Mouse (Mus musculus) urinary bladder, postnatal 14 days (tissue): ENCODE data around the gene Vwf.
A peak's percentile ranks its signal among the peaks of the same experiment; 100 is the strongest.

ENCODE experiments used
- DNase-seq: peaks from one replicate; pipeline ENCODE4 v3.0.0; 2021; ENCODE audit warnings: low spot score

Gene Vwf

DNA sequence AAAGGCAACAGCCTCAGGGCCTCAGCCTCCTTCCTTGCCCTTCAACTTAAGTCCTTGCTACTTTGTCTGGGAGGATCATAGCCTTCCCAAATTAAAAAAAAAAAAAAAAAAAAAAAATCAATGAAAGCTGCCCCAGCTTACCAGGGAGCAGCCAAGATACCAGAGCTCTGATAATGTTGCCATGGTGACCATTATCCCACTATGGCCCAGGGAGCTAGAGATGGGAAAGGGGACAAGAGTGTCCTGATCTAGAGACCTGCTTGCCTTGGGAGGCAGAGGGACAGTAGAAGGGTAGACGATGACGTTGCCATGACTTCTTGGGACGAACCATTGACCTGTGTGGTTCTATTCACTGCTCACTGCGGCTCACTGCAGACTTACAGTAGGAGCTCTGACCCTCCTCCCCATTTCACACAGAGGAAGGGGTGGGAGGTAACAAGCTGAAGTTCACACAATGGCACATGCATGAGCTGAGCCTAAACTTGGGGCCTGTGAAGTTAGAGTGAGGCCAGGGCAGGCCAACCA lies 39.5 kb downstream of the Vwf start:
- no peak for DNase-seq

DNA sequence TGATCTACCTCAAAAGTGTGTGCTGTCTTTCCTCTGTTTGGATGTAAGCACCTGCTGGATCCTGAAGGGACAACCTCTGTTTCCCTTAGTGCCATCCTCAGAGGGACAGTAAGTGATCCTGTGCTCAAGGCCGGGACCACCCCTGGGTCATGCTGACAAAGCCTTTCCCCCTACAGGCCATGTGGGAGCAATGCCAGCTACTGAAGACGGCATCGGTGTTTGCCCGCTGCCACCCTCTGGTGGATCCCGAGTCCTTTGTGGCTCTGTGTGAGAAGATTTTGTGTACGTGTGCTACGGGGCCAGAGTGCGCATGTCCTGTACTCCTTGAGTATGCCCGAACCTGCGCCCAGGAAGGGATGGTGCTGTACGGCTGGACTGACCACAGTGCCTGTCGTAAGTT lies 41.7 kb downstream of the Vwf start:
- no peak for DNase-seq

DNA sequence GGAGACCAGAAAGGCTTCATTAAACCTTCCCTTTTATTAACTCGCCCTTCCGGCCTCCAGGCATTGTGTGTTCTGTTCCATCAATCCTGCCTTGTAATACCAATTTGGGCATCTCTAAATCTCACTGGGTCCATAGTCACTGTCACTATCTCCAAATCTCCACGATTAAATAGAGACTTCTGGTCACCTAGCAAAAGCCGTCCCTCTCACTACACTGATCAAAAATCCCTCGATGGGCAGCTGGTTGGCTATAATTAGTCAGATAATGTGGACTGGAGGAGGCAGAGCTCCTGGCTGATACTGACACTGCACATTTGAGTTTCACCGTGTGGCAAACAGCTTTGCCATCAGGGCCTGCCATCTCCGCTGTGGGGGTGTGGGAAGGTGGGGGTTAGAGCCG lies 42.5 kb downstream of the Vwf start:
- DNase-seq = no peak

DNA sequence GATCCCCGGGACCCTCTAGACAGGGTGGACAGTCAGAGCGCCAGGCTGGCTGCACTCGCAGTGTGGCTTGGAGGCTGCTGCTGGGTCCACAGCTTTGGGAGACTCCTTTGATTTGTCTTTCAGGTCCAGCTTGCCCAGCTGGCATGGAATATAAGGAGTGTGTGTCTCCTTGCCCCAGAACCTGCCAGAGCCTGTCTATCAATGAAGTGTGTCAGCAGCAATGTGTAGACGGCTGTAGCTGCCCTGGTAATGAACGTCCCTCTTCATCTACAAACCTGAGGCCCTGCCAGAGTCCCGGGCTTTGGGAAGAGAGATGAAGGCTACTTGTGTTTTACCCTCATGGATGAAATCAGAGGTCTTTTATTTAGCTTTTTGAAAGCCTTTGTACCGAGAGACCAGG lies 43.5 kb downstream of the Vwf start:
- no peak for DNase-seq

DNA sequence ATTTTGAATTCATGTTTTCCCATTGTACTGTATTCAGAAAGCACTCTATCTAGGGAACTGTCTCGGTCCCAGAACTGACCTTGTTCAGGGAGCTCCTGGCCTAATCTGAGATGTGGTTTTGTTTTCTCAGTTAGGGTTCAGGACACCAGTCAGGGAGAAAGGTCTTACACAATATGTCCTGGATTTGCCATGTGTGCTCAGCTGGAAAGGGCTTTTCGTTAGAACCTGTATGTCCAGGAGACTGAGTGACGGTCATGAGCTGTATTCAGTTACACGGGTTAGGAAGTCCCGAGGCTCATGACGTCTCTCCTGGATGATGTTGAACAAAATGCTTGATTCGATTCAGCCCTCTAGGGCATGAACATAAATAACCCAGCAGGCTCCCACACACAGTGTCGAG lies 43.9 kb downstream of the Vwf start:
- DNase-seq = no peak

DNA sequence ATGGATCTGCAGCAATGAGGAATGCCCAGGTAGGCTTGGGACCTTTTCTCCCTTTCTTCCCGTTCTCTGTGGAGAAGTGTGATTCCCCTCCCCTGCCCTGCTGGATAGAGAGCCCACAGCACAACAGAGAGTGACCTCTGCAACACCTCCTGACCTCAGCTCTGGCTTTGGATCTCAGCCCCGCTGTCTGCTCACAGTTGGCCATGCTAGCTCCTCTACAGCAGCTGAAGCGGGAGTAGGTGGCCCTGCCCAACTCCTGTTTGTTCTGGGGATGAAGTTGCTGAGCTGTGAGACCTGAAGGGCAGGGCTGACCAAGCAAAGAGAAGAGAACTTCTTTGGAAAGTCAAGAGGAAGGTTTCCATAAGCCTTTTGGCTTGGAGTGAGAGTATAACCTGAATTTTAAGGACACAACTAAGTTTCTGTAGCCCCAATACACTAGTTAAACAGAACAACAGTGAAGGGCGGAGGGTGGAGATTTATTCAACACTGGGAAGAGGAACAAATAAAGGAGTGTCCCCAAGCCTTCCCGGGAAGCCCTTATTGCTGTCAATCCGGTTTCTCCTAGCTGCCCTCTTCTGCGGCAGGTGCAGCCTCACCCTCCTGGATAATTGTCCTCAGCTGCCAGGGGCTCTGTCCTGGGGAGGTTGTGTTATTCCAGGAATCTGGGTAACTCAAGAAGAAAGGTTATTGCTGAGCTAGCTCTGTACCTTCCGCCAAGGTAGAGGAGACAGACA lies 45.2 kb downstream of the Vwf start:
- DNase-seq = peak; percentile 44

DNA sequence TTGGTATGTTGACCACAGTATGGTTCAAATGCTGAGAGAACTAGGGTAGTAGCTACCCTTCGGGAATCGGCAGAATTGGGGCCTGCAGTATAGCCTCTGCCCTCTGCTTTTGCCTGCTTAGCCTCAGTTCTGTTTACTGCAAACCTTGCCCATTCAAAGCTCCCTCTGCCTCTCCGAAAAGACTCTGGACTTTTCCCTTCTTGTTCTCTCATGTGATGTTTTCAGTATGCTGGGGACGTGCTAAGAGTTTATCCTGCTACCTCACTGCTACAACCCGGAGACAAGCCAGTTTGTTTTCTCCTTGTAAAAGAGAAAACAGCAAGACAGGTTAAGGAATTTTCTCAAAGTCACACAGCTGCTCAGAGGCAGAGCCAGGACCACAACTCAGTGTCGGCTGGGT lies 46.0 kb downstream of the Vwf start:
- DNase-seq = no peak

DNA sequence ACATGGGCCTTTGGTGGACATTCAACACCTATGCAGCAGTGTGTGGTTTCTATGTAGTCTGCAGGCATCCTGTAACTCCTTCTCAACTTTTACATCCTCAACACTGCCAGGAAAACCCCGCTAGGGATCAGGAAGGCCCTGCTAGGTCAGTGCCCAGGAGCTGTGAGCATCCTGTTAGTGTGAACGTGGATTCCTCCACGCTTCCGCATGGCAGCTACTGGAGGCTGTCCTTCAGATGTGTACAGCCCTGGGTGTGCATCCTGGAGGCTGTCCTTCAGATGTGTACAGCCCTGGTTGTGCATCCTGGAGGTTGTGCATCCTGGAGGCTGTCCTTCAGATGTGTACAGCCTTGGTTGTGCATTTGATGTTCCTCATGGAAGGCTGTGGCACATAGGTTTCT lies 47.7 kb downstream of the Vwf start:
- DNase-seq = no peak

DNA sequence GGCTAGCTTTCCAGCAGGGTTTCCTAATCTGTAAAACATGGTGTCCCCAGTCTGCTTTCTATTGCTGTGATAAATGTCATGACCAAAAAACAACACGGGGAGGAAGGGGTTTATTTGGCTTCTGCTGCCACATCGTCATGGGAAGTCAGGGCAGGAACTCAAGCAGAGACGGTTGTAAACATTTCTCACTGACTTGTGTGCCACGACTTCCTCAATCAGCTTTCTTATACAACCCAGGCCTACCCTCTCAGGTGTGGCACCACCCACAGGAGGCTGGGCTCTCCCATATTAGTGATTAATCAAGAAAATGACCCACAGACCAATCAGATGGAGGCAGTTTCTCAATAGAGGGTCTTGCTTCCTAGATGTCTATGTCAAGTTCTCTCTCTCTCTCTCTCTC lies 48.3 kb downstream of the Vwf start:
- DNase-seq = no peak

DNA sequence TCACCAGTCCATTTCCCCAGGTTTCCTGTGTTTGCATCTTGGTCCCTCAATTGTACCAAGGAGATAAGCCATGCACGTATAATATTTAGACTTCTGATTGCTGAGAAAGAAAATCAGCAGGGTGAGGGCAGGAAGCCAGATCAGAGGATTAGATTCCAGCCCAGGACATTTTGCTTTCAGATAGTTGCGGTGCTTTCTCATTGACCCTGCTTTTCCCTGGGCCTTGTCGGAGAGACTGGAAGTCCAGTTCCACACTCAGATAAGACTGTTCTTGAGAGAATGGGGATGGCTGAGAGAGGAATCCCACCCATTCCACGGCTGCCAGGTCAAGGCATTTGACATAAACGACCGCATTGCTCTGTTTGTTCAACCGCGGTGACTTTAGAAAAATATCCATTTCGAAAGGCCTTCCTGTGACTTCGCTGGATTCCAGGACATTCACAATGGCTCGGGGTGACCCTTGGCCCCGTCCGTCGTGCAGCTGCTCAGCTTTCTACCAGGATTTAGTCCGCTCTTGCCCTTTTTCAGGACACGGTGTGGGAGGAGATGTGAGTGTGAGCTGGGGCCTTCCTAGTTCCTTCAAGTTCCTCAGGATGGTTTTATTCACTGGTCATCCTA lies 50.2 kb downstream of the Vwf start:
- DNase-seq = no peak

DNA sequence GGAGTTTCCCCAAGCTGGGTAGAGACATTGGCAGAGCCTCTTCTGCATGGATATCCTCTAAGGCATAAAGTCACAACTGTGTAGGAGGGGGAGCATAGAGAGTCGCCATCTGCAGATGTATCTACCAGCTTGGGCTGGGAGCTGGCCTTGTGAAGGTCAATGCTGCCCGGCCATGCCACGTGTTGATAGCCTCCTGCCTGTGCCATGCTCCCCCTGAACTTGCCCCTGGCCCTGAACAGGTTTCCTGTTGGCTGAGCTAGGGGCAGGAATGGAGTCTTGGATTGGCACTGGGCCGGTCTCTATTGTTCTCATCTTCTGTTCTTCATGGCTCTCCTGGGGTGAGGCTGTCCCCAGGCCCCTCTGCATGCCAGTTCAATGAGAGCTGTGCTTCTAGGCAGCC lies 51.1 kb downstream of the Vwf start:
- no peak for DNase-seq

DNA sequence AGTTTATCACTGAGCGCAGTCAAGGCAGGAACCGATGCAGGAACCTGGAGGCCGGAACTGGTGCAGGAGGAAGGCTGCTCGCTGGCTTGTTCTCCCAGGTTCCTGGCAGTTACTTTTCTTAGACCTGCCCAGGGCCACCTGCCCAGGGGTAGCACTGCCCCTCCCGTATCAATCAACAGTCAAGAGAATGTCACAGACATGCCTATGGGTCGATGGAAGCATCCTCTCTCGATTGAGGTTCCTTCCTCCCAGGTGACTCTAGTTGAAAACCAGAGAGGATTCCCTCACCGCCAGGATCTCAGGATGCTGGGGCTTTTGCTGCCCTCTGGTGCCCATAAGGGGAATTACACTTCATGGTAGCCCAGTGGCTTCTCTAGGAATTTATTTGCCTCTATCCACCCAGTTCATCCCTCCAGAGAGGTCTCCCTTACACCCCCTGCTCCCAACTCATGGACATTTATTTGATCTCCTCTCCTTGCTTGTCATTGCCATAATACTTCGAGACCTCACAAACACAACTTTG lies 53.5 kb downstream of the Vwf start:
- peak; percentile 79 for DNase-seq

DNA sequence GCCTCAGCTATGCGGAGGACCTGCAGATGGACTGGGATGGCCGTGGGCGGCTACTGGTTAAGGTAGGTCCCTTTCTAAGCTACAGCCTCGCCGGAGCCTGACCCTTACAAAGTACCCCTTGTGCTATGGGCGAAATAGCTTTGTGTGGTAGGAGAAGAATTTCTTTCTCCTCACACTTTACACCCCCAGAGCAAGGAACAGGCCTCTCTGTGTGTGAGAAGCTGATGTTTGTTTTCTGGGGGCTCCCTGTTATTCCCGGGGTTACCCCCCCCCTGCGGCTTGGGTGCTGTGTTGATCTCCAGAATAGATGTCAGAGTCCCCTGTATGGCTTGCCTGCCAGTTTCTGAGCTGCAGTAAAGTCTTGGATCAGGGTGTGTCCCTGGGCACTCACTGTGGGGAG lies 54.1 kb downstream of the Vwf start:
- no peak for DNase-seq

DNA sequence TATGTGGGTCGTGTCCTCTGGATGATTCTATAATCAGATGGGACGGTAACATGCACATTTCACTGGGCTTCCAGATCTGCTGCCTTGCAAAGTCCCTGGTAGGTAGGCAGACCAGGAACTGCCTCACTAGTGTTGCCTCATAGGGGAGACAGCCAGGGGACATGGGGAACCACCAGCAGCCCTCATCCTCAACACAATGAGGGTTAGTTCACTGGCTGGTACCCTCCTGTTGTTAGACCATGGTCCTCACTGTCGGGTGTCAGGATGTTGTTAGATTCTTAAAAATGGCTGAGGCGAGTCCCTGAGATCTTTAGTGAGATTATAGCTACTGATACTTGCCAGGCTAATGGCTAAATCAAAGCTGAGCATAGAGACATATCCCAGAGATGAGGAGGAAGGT lies 54.6 kb downstream of the Vwf start:
- no peak for DNase-seq

DNA sequence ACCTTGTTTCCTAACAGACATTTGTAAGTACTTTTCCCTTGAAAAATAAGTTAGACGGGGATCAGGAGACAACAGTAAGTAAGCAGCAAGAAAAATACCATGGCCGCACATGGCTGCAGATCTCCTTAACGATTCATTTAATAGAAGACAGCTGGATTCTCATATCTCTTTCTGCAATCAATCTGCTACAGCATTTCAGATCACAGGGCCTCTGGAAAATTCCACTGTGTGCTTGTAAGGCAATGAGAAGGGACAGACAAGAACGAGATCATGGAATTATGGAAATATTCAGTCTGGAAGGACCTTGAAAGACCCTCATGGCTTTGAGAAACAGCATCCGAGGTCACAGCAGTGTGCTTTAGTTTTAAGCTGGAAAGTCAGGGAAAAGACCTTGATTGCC lies 55.2 kb downstream of the Vwf start:
- no peak for DNase-seq

DNA sequence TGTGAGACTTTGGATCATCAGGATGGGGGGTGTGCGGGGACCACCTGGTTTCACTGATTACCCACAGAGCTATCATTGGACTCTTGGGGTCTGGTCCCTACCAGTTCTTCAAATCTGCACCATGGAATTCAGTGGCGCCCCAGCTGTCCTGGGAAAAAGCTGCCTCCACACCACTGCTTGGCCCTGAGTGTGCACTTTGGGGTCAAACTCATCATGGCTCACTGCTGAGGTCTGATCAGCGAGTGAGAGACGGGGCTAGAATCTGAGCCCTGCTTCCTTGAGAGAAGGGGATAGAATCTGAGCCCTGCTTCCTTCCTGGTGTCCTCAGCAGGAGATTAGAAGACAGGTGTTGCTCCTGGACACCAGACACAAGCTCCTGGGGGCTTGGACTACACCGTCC lies 55.8 kb downstream of the Vwf start:
- DNase-seq = no peak

DNA sequence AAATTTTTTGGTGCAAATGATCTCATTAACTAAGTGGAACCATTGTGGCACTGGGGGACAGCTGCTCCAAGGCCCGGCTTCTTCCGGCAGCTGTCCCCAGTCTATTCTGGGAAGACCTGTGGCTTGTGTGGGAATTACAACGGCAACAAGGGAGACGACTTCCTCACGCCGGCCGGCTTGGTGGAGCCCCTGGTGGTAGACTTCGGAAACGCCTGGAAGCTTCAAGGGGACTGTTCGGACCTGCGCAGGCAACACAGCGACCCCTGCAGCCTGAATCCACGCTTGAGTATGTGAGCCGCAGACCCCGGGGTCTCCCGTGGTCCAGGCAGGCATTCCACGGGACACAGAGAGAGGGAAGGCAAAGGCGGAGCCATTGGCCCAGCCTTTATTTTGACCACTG lies 56.7 kb downstream of the Vwf start:
- peak; percentile 87 for DNase-seq

DNA sequence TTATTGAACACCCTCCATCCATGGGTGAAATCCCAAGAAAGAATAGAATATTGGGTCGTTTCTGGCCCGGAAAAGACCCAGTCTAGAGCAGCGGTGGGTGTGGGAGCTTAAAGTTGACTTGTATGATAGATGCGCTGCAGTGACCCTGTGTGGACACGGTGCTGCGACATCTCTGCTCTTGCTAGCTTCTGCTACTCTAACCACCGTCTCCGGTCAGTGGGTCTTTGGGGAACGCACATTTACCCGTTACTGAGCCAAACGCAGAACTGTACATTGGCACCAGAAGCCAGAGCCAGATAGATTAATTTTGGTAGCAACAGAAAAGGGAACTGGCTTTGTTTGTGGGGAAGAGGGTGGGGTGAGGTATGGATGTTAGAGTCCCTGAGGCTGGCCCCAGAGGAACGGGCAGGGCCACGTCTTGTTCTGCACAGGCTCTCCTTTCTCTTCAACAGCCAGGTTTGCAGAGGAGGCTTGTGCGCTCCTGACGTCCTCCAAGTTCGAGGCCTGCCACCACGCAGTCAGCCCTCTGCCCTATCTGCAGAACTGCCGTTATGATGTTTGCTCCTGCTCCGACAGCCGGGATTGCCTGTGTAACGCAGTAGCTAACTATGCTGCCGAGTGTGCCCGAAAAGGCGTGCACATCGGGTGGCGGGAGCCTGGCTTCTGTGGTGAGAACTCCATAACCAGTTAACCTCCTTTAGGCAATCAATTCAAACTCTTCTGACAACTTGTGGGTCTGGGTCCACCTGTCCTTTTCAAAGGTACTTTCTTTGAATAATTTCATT lies 57.3 kb downstream of the Vwf start:
- DNase-seq = no peak

DNA sequence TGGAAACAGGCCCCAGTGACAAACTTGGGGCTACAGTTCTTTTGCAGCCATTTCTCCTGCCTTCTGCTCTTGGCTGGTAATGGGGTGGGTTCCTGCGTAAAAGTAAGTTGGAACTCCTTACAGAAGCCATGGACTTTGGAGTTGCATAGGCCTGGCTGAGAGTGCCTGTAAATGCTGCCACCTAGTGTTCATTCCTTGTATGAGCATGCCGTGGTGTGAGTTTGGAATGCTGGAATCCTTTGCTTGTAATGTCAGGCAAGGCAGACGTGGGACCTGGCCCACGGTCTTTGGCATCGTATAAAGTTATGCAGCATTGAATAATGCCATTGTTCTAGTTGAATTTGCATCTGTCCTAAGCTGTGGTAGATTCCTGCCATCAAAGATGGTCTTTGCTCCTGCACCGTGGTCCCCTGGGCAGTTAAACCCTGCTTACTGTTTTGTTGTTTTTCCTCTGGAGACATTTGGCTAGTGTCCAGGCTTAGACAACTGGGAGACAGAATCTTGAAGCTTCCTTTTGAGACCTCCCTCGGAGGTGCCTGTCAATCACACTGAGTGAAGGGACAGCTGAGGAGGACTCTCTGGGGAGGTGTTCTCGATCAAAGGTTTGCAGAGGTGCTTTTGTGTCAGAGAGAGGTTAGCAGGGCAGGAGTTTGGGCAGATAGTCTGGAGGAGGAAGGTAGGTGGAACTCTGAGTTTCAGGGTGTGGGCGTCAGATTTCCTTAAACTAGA lies 58.1 kb downstream of the Vwf start:
- peak; percentile 74 for DNase-seq

DNA sequence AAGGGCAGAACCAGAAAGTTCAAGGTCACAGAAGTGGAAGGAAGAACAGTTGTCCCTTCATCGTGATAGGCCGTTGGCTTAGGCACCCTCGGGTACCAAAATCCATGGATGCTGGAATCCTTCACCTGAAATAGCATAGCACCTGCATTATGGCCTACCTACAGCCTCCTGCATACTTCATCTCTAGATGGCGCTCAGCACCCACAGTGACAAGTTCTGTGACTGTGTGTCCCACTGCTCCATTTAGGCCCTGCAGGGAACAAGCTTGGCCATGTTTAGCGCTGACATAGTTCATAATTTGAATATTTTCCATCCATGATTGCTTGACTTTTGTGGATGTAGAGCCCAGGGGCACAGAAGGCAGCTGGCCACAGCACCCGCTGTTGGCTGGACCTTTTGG lies 62.5 kb downstream of the Vwf start:
- DNase-seq = no peak

DNA sequence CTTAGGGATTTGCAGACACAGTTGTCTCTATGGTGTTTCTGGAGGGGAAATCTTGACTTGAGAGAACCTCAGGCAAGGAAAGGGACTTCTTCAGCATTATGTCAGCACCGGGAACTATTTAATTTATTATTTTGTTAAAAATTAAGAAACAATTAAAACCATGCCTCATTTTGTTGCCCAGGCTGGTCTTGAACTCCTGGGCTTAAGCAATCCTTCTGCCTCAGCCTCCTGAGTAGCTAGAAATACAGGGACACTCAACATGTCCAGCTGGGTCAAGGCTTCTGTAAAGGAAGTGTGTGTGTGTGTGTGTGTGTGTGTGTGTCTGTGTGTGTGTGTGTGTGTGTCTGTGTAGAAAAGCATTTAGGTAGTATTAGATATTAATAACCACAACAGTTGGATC lies 71.3 kb downstream of the Vwf start:
- no peak for DNase-seq

DNA sequence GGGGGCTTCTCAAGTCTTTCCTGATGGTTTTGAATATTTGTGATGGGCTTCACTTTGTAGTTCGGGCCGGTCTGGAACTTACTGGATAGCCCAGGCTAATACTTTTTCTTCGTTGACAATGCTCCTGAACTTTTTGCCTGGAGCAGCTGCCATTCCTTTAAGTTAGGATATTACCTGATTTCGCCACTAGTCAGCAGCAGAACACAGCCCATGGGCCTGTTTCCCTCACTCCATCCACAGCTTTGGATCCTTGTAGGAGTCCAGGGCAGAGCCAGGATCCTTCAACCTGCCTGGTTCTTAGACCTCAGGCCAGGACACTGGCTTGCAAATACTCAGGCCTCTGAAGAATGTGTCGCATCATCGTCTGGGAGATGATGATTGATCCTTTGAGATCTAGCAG lies 74.2 kb downstream of the Vwf start:
- no peak for DNase-seq
